Mouse (Mus musculus): ENCODE measurements around the gene CN725425.

The CN725425 gene

GRCm38 (mm10) chr15:91206518-91206917, 7.2 kb downstream of the CN725425 start:
- no peak for DNase-seq (ENCODE audit: low read depth, low spot score)

- DNase-seq (ENCODE audit: low read depth, low spot score) = no peak
Measured at GRCm38 (mm10) chr15:91237294-91237693, 38.0 kb downstream of the CN725425 start.

DNA sequence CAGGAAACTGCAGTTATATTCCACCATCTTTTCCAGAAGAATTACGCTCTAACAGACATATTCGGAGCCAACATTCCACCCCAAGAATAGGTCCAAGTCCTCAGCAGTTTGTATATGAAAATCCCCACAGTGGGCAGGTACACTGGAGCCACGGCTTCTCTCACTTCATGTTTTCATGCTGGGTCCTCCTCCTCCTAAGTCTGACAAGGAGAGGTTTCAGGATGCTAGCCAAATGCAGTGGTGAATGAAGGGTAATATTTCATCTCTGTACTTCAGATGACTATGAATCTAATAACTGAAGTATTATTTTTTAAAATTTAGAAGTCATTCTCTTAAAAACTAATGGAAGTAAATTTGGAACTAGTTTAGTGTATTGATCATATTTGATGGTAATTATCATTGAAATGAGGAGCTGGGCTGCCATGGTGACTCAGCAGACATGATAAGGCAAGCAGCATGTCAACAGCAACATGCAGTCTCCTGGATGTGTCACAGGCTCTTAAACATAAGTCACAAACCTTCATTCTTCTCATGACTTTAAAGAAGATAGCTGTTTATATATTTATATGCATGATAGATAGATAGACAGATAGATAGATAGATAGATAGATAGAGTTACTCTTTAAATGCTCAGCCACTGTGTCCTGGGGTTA, 41.5 kb downstream of the CN725425 start:
- DNase-seq (ENCODE audit: low read depth, low spot score) = no peak

GRCm38 (mm10) chr15:91250815-91251214, 51.5 kb downstream of the CN725425 start:
- no peak for DNase-seq (ENCODE audit: low read depth, low spot score)

DNA sequence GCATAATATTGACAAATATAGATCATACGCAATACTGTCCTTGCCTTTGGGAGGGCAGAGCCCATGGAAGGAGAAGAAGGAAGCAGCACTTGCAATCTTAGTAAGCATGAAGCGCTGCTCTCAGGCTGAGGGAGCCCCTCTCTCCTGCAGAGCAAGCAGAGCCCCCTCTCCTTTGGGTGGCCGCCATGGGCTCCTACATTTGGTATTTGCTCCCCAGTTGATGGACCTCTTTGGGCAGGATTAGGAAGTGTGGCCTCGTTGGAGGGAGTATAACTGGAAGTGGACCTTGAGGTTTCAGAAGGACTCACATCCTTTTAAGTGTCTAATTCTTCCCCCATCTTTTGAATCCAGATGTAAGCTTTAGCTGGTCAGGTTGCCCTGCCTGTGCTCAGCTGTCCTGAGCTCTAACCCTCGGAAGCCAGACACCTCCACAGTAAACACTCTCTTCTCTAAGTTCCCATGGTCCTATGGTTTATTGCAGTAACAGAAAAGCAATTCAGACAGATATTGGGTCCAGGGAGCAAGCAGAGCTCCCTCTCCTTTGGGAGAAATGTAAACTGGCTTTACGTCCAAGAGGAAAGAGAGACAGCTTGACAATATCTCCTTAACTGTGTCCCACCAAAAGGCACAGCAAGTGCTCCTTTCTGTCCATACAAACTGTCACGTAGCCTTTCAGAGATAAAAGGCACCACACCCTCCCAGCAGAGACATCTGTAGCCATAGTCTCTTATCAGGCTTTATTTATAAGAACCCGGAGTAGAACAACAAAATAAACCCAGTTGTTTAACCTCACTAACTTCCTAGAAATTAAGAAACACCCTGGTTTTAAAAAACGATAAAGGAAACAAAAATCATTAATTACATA, 52.5 kb downstream of the CN725425 start:
- DNase-seq (ENCODE audit: low read depth, low spot score) = no peak

DNA sequence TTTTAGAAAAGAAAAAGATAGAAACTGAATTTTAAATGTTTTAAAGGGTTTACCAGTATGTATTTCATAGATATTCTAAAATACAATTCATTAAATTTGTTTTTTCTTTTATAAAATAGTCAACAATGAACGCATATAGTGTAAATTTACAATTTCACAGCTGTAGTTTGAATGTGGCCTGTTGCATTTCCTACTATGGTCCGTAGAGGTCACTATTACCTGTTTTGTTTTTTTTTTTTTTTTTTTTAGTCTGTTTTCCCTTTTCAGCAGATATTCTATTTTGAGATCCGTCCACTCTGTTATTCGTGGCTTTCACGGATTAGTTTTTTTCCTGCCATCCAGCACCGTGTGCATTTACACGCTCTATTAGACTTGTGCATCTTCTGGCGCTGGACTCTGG, 53.7 kb downstream of the CN725425 start:
- no peak for DNase-seq (ENCODE audit: low read depth, low spot score)

- DNase-seq (ENCODE audit: low read depth, low spot score) = no peak
Measured at GRCm38 (mm10) chr15:91255308-91255707, 56.0 kb downstream of the CN725425 start.

GRCm38 (mm10) chr15:91257140-91257539, 57.8 kb downstream of the CN725425 start:
- no peak for DNase-seq (ENCODE audit: low read depth, low spot score)

DNA sequence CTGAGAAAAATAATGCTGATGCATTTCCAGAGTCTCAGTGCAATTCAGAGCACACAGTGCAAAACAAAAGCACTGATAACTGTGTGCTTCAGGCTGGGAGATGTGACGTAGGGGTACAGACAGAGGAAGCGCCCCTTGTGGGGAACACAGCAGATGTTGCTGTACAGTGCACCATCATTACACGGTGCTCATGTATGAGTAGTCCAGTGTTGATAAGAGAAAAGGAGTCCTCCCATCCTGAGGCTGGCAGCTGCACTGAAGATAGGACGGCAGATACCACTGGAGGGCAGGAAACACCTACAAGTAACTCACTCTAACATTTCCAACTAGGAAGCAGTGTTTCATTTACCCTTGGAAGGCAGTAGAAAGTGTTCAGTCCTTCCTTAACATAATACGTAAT, 61.3 kb downstream of the CN725425 start:
- DNase-seq (ENCODE audit: low read depth, low spot score) = no peak

- DNase-seq (ENCODE audit: low read depth, low spot score) = no peak
Measured at GRCm38 (mm10) chr15:91263926-91264325, 64.6 kb downstream of the CN725425 start.

GRCm38 (mm10) chr15:91268532-91268931, 69.2 kb downstream of the CN725425 start:
- DNase-seq (ENCODE audit: low read depth, low spot score) = no peak

DNA sequence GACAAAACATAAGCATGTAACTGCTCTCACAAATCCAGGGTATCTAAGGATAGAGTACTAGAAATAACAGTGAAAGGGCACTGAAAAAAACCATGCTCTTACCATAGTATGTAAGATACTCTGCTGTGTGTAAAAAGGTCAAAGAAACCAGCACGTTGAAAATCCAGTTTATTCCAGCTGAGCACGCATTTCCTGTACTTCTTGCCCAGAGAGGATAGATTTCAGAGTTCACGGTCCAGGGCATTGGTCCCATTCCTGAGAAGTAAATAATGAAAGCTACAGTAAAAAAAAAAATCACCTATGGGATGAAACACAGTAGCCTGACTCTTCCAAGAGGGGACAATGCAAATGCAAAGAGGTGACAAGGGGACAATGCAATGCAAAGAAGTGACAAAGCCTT, 76.7 kb downstream of the CN725425 start:
- no peak for DNase-seq (ENCODE audit: low read depth, low spot score)

DNA sequence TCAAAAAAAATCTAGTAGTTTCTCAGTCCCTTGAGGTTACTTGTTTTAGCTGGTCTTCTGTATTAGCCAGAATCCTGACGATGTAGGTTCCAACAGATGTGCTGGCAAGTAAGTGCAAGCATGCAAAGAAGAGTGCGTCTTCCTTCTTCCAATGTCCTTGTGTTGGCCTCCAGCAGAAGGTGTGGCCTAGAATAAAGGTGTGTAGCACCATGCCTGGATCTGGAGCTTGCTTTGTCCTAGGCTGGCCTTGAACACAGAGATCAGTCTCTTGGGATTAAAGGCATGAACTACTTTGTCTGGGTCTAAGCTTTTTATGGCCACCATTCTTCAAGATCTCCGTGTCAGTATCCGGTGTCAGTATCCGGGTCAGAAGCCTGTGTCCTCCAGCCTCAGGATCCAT, 80.3 kb downstream of the CN725425 start:
- no peak for DNase-seq (ENCODE audit: low read depth, low spot score)

DNA sequence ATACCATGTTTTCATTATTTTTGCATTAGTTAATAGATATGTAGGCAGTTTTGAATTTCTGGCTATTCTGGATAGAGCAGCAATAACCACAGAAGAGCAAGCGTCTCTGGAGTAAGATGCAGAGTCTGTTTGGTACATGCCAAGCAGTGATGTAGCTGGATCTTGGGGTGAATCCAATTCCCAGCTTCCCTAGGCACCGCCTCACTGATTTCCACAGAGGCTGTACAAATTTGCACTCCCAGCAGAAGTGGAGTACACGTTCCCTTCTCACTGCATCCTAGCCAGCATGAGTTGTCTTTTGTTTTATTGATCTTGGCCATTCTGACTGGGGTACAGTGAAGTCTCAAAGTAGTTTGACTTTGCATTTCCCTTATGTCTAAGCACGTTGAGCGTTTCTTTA, 82.2 kb downstream of the CN725425 start:
- DNase-seq (ENCODE audit: low read depth, low spot score) = no peak

DNA sequence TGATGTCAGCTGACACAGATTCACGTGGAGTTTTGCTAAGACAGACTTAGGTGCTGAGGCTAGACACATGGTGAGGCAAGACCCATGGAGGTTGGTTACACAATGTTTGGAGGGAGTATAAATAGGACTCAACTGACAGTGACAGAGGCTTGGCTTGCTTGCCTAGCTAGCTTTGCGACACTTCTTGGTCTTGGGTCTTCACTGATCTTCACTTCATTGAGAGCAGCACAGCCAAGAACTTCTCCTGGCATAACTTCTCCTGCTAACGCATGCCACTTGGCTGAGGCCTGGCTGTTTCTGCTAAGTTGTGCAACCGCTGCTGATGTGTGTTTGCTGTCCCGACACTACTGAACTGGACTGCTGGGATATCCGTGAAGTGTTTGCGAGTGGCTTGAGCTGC, 83.5 kb downstream of the CN725425 start:
- DNase-seq (ENCODE audit: low read depth, low spot score) = no peak

GRCm38 (mm10) chr15:91283418-91283817, 84.1 kb downstream of the CN725425 start:
- no peak for DNase-seq (ENCODE audit: low read depth, low spot score)

GRCm38 (mm10) chr15:91299319-91299835, 100.1 kb downstream of the CN725425 start:
- no peak for DNase-seq (ENCODE audit: low read depth, low spot score)

DNA sequence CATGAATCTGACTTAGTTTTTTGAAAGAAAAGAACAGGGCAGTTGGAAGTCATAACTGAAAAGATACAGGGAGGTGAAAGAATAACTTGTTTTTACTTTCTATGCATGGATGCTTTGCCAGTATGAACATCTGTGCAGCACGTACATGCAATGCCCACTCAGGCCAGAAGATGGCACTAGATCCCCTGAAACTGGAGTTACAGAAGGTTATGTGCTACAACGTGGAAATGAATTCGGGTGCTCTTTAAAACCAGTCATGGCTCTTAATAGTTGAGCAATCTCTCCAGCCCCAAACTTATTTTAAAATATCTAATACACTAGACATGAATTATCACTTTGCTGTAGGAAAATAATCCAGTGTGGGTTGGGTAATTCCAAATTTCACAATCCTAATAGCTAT, 102.1 kb downstream of the CN725425 start:
- peak; percentile 65 for DNase-seq (ENCODE audit: low read depth, low spot score)

GRCm38 (mm10) chr15:91304296-91304852, 105.1 kb downstream of the CN725425 start:
- DNase-seq (ENCODE audit: low read depth, low spot score) = peak; percentile 37
